Mouse (Mus musculus) midbrain, embryonic 16.5 days (tissue): ENCODE measurements around the gene Cdc6. TPM values are rescaled to one million over a fixed set of nuclear protein-coding genes. Genes with fewer than 3 reads are reported as not detected.
"Not testable (repeated sequence)": the region's sequence is repeated elsewhere in the genome, so short reads cannot be mapped to it uniquely, and the experiment has no call there.

Source experiments
- ATAC-seq: fragments of 200-750 bp; cut with Nextera tagmentation; 2 replicates; pipeline ENCODE4 v1.8.0; 2017; ENCODE audit warnings: moderate TSS enrichment
- H3K27ac ChIP-seq: fragments of 300-500 bp; sonication (generic); 2 replicates; pipeline ENCODE4 v1.5.1; 2014; ENCODE audit warnings: mild to moderate bottlenecking, low read length, mixed read lengths
- H3K27me3 ChIP-seq: fragments of 300-500 bp; sonication (generic); 2 replicates; pipeline ENCODE4 v1.6.1; 2014; ENCODE audit warnings: low read depth, low read length, mixed read lengths; ENCODE audit not compliant: control insufficient read depth, insufficient read depth
- H3K36me3 ChIP-seq: fragments of 300-500 bp; sonication (generic); 2 replicates; pipeline ENCODE4 v1.6.1; 2014; ENCODE audit warnings: mild to moderate bottlenecking, low read length, moderate library complexity, mixed read lengths; ENCODE audit not compliant: control insufficient read depth, insufficient read depth
- H3K4me1 ChIP-seq: fragments of 300-500 bp; sonication (generic); 2 replicates; pipeline ENCODE4 v1.6.1; 2014; ENCODE audit warnings: mild to moderate bottlenecking, low read length, mixed read lengths; ENCODE audit not compliant: control insufficient read depth, insufficient read depth
- H3K4me2 ChIP-seq: fragments of 300-500 bp; sonication (generic); 2 replicates; pipeline ENCODE4 v1.6.1; 2014; ENCODE audit warnings: mild to moderate bottlenecking, low read length, mixed read lengths
- H3K4me3 ChIP-seq: fragments of 300-500 bp; sonication (generic); 2 replicates; pipeline ENCODE4 v1.5.1; 2014; ENCODE audit warnings: low read depth, mild to moderate bottlenecking, low read length, moderate library complexity, mixed read lengths
- H3K9ac ChIP-seq: fragments of 300-500 bp; sonication (generic); 2 replicates; pipeline ENCODE4 v1.6.1; 2014; ENCODE audit warnings: low read depth, low read length, mixed read lengths
- H3K9me3 ChIP-seq: fragments of 300-500 bp; sonication (generic); replicated peaks from 2 replicates; pipeline ENCODE4 v1.6.1; 2014; ENCODE audit warnings: mild to moderate bottlenecking, low read length, mixed read lengths; ENCODE audit not compliant: control insufficient read depth, poor library complexity, severe bottlenecking
- WGBS: fragments of 180-500 bp; shearing (Covaris S2); extraction: QIAGEN DNeasy Blood & Tissue Kit; methylation state at CpG from one replicate; pipeline ENCODE4 v1.1.7; 2014; 5-methylcytosine and 5-hydroxymethylcytosine counted together
- polyA plus RNA-seq: library from polyadenylated mRNA; unstranded; fragments of >200 nt; fragmentation: Nextera tagmentation; extraction: Ambion mirVana; gene quantifications from 2 replicates; pipeline ENCODE4 v1.2.1, GENCODE M21; 2015

Gene Cdc6
- polyA plus RNA-seq, 1 experiment from 2014 or later, result 2.4 TPM

- Histone ChIP-seq H3K27ac (no peak overlapping the region), H3K4me2 (no peak overlapping the region), H3K9me3 (no peaks in the 10 kb centered on the region), H3K4me1 (no peaks in the 10 kb centered on the region; the same call in 1 of the 2 replicates), H3K27me3 (no peaks in the 10 kb centered on the region), H3K4me3 (no peak overlapping the region), H3K9ac (no peak overlapping the region), H3K36me3 (no peaks in the 10 kb centered on the region)
- no peak for ATAC-seq
- 76% methylated on average over 13 of the region's 13 CpGs for WGBS
Measured at GRCm38 (mm10) chr11:98917428-98918005, 9.9 kb downstream of the Cdc6 start.

- H3K9me3 ChIP-seq, result no peaks in the 10 kb centered on the region
- H3K36me3 ChIP-seq, result no peaks in the 10 kb centered on the region
- no peak overlapping the region for H3K9ac ChIP-seq
- H3K27me3 ChIP-seq, result no peaks in the 10 kb centered on the region
- no peak for ATAC-seq
- 81% methylated on average over 9 of the region's 9 CpGs for WGBS
- no peak overlapping the region for H3K4me3 ChIP-seq
- H3K4me1 ChIP-seq, result no peaks in the 10 kb centered on the region; the same call in 1 of the 2 replicates
- no peak overlapping the region for H3K27ac ChIP-seq
- no peak overlapping the region for H3K4me2 ChIP-seq
Measured at GRCm38 (mm10) chr11:98918231-98918630, 10.6 kb downstream of the Cdc6 start.

DNA sequence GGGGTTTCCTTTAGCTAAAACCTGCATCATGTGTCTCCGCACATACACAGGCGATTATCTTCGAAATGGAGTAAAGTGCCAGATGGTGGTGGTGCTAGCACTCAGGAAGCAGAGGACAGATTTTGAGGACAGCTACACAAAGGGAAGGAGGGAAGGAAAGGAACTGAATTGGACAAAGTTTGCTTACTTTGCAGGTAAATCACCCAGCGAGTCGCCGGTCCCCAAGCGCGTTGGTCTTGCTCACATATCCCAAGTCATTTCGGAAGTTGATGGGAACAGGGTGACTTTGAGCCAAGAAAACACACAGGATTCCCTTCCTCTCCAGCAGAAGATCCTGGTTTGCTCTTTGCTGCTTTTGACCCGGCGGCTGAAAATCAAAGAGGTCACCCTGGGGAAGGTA lies 11.4 kb downstream of the Cdc6 start:
- no peak overlapping the region for H3K4me3 ChIP-seq
- no peak overlapping the region for H3K27ac ChIP-seq
- no peak overlapping the region for H3K4me2 ChIP-seq
- no peaks in the 10 kb centered on the region; the same call in 1 of the 2 replicates for H3K4me1 ChIP-seq
- WGBS, result 89% methylated on average over 11 of the region's 11 CpGs
- no peaks in the 10 kb centered on the region for H3K9me3 ChIP-seq
- H3K27me3 ChIP-seq, result no peaks in the 10 kb centered on the region
- ATAC-seq, result no peak
- H3K9ac ChIP-seq, result no peak overlapping the region
- no peaks in the 10 kb centered on the region for H3K36me3 ChIP-seq

DNA sequence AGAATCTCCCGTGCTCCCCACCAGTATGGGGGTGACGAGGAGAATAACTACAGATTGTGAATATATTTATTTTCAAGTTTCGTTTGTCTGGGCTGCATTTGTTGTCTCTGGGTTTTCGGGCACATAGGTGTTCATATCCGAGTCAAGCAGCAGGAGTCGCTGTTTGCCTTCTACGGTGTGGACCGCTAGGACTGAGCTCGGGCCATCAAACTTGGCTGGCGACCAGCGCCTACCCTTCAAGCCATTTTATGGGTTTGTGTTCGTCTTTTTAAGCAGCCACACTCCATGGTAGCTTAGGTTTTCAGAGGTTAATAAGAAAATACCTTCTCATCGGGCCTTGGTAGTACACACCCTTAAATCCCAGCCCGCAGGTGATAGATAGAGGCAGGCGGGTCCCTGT lies 14.2 kb downstream of the Cdc6 start:
- ATAC-seq, result not testable (repeated sequence)

GRCm38 (mm10) chr11:98922307-98922706 lies 14.7 kb downstream of the Cdc6 start:
- peak; percentile 16; the same call in 1 of the 2 replicates for ATAC-seq
- not testable (repeated sequence) for H3K9me3 ChIP-seq, H3K4me2 ChIP-seq, H3K36me3 ChIP-seq, H3K27me3 ChIP-seq, H3K4me3 ChIP-seq, H3K9ac ChIP-seq, H3K27ac ChIP-seq
- H3K4me1 ChIP-seq, result peaks cover 16% of the 10 kb centered on the region
- 56% methylated on average over 10 of the region's 10 CpGs for WGBS

More for the DNA sequence above, 14.2 kb downstream of the Cdc6 start:
- H3K4me3 ChIP-seq, H3K36me3 ChIP-seq, H3K27me3 ChIP-seq, H3K27ac ChIP-seq, H3K9me3 ChIP-seq, H3K9ac ChIP-seq, H3K4me2 ChIP-seq: not testable (repeated sequence)
- WGBS, result 59% methylated on average over 15 of the region's 15 CpGs
- peaks cover 14% of the 10 kb centered on the region for H3K4me1 ChIP-seq

DNA sequence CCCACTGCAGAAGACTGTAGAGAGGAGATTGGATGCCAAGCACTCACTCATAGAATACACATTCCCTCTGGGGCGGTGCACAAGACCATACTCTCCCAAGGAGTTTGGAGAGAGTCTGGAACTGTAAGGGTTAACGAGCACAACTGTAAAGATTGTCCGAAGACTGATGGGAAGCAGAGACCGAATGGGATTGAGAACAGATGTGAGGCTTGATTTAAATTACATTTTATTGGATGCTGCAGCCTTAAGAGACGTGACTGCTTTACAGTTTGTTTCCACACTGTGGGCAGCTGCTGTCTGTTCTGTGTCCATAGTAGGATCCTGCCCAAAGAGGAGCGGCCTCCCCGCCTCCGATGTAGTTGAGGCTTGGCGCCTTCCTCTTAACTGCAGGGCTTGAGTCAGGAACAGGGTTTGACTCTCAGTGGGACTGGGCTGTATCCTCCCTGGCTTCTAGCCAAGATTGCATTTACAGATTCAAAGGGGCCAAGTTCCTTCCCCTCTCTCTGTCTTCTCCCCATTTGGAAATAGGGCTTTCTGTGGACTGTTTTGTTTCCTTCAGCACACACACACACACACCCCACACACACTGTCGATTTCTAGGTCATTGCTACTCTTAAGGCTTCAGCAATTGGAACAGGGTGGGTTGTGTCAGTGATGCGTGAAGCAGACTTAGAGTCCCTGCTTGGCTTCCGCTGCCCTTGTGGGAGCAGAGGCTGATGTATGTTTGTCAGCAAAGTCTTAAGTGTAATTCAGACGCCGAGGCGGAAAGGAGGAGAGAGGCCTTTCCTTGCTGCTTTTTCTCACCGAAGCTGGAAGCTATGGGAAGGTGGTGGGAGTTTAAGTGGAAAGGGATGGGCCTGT lies 15.5 kb downstream of the Cdc6 start:
- 56% methylated on average over 16 of the region's 16 CpGs for WGBS
- not testable (repeated sequence) for H3K9ac ChIP-seq, H3K36me3 ChIP-seq, H3K27ac ChIP-seq, ATAC-seq, H3K4me2 ChIP-seq, H3K27me3 ChIP-seq, H3K4me3 ChIP-seq, H3K9me3 ChIP-seq
- H3K4me1 ChIP-seq, result peaks cover 19% of the 10 kb centered on the region

DNA sequence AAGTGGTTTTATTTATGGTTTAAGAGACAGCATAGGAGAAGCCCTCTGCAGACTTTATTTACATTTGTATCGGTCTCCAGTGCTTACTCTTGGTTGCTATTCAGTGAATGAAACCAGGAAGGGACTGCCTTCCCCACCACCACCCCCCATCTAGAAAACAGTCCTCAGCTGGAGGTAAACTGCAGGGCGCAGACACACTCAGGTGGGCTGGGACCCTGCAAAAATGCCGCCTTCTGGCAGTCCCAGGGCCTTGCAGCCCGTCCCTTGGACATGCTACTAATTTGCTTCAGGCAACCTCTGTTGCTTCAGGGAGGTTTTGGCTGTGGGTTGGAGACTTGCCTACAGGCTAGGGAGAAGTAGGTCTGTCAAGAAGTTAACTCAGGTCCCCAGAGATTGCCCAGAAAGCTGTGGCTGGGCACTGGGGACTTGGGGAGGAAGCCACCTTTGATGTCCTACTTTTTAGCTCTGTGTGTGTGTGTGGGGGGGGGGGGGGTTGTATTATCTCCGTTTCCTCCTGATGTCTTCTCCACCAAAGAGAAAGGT lies 17.1 kb downstream of the Cdc6 start:
- no peak for ATAC-seq
- Histone ChIP-seq H3K4me1 (peaks cover 32% of the 10 kb centered on the region), H3K4me2 (no peak overlapping the region), H3K27me3 (no peaks in the 10 kb centered on the region), H3K36me3 (no peaks in the 10 kb centered on the region), H3K4me3 (no peak overlapping the region), H3K27ac (no peak overlapping the region; the same call in 1 of the 2 replicates), H3K9me3 (no peaks in the 10 kb centered on the region), H3K9ac (no peak overlapping the region)
- WGBS, result 31% methylated on average over 5 of the region's 5 CpGs

DNA sequence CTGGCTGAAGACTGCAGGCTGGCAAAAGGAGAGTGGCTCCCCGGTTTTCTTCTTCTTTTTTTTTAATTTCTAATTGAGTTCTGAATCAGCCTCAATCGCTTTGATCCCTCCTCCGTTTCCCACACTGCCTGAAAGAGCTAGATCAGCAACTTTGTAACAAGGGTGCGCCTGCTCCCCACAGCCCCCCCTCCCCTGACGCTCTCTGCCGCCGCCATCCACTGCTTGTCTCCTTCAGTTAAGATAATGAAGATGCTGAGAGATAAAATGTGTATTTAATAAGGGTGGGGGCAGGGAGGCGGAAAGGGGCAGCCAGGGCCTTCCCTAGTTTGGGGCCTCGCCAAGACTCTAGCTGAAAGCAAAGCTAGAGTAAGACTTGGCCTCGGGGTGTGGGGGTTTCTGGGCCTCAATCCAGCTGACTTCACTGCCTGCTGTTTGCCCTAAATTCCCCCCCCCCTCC lies 17.7 kb downstream of the Cdc6 start:
- WGBS, result 2% methylated on average over 10 of the region's 10 CpGs
- ATAC-seq, result no peak

More for the DNA sequence above, 17.7 kb downstream of the Cdc6 start:
- Histone ChIP-seq H3K9ac (peak overlapping the region; percentile 32; the same call in 1 of the 2 replicates), H3K27ac (peak overlapping the region; percentile 48; the same call in 1 of the 2 replicates), H3K4me2 (0 out of 2 replicates have a peak overlapping the region, but pooled peaks have one; percentile 6), H3K27me3 (no peaks in the 10 kb centered on the region), H3K36me3 (no peaks in the 10 kb centered on the region), H3K4me1 (peaks cover 38% of the 10 kb centered on the region), H3K9me3 (no peaks in the 10 kb centered on the region), H3K4me3 (no peak overlapping the region)
